Mouse (Mus musculus) heart, adult 9 months (tissue): ENCODE results near the gene Ppfibp1.

Source experiments
- DNase-seq, 2 experiments: peaks; one replicate each; pipeline ENCODE4 v3.0.0; 2022; ENCODE audit warnings: low spot score in 2 of 2

Gene Ppfibp1

DNA sequence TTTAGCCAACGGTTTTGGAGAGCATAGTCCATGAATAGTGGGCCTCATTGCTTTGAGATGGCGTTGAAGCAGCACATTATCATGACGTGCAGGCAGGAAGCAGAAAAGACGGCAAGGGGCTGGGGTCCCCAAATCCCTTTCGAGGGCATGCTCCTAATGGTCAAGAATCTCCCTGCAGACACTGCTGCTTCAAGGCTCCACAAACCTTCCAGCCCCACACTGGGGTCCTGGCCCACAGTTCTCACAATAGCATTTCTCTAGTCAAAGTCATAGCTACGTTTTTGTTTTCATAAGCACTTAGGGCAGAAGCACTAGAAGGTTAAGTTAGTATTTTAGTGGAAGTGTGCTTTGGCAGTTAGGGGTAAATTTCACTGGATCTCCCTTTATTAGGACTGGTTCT is 107.6 kb downstream of the Ppfibp1 start:
- DNase-seq, result no peak

DNA sequence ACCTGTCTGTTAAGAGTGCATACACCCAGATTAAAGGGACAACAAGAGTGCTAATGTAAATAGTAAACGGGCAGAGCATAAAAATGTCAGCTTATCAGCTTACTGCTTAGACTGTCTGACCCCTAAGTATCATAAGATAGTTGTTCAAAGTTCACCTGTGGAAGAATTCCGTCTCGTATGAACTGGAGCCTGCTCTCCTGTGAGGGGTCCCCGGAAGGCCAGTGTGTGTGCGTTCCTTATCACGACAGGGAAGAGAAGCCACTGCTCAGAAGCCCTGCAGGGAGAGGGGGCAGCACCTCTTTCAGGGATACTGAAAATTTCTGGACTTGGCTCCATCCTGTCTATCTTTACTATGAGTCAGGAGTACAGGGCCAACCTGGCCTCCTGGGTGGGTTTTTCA is 108.7 kb downstream of the Ppfibp1 start:
- no peak for DNase-seq

DNA sequence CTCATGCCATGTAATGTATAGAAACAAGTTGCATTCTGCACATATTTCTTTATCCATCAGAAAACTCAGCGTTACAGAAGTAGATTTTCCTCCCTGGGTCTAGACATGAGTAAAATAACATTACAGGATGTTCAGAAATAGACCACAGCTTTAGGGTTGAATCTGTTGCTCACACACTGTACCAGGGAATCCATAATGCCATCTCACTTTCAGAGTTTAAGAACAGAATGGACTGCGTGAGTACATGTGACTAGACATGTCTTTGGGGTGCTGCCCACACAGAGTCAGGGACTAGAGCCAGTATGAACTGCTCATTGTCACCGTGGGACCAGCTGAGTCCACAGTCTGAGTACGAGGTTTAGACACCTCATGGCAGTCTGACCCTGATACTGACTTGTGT is 110.4 kb downstream of the Ppfibp1 start:
- no peak for DNase-seq

DNA sequence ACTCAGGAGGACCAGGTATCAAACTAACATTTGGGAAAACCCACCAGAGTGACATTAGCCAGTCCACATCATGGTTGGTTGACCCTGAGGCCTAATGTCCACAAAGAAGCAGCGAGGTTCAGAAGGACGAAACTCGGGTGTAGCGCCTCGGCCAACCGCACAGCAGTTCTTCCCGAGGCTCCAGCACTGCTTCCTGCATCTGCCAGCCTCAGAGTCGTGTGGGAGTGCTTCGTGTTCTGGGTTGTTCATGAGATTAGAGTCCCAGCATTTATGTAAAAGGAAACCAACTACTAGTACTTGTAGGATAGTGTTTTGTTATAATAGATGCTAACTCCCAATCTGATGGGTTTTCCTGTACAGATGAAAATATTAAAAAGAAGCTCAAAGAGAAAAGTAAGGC is 111.0 kb downstream of the Ppfibp1 start:
- DNase-seq, result no peak

DNA sequence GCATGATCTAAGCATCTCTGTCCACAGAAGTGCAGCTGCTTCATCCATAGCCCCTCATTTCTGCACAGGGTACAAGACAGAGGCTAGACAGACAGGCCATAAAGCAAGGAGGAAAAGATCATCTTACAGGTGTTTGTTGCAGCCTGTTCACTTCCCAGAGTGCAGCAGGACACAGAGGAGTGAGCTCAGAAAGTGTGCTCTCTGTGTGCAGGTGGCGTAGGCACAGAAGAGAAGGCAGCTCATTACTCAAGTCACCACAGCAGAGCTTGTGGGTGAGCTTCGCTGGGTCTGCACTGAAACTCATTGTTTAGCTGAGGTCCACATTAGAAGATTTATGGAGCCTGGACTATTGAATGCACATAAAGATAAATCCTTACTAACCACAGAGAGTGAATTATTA is 111.5 kb downstream of the Ppfibp1 start:
- DNase-seq, result no peak

DNA sequence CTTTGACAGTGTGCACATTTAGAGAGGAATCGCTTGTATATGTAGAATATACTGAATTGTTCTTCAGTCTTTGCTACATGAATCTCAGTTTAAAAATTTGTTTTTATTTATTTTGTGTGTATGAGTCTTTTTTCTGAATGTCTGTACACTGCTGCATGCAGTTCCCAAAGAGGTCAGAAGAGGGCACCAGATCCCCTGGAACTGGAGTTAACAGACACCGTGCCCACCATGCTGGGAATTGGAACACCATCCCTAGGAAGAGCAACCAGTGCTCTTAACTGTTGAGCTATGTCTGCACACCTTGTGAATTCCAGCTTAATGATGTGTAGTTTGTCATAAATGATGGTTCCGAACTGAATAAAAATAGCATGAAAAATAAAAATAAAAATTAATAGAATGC is 119.9 kb downstream of the Ppfibp1 start:
- no peak for DNase-seq

DNA sequence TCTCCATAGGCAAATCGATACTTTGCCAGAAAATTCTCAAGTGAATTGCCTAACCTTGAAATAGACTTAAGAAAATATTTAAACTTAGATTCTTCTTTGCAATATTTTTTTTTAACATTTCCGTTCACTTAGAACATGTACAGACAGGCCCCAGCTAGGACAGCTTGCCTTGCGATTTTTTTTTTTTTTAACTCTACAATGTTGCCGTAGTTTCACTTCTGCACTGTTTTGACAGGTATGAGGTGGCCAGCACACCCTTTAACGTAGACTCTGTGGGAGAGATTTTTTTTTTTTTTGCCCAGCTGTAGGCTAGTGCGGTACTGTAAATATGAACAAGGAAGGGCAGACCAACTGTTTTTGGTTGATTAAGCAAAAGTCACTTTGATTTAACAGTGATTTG is 122.1 kb downstream of the Ppfibp1 start:
- no peak for DNase-seq

DNA sequence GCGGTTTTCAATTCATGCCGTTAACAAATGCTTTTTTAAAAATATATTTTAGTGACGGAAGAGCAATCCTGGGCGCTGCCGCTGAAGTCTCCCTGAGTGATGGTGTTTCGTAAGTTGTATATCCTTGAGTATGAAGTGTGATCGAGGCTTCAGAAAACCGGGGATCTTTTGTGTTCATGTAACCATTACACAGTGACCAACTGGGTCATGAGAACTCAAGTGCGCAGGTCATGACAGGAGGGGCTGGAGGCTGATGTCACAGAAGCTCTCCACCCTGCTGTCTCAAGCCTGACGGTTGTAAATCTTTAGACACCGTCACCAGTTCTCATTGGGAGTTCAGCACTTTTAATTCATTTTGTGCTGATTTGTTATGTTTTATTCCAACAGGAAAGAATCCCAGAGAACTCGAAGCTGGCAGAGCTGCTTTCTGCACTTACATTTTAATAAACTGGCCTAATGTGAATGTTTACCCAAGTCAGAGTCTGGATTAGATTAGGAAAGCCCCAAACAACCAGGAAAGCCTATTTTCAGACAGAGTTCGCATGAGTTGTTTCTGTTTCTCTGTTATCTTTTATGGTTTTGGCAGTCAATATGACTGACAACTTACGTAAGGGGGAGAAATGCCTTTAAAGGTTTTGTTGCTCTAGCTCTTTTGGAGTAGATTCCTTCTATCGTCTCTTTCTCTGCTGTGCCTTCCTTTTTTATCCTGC is 122.7 kb downstream of the Ppfibp1 start:
- peak in 1 of 2 experiments; percentile 19 for DNase-seq

DNA sequence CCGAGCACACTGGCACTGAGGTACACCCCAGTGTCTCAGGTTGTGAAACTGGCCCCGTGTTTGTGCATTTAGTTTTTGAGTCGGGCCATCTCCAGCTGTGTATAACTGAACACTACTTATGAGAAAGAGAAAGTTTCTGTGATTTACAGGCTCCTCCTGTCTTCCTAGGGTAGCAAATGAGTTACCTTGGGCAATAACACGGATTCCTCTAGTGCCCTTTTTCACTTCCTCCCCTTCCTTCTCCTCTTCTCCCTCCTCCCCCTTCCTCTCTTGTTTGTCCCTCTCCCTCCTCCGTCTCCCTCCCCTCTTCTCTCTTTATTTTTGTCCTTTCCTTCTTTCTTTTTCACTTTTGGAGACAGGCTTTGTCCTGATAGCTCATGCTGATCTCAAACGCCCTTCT is 123.3 kb downstream of the Ppfibp1 start:
- no peak for DNase-seq

DNA sequence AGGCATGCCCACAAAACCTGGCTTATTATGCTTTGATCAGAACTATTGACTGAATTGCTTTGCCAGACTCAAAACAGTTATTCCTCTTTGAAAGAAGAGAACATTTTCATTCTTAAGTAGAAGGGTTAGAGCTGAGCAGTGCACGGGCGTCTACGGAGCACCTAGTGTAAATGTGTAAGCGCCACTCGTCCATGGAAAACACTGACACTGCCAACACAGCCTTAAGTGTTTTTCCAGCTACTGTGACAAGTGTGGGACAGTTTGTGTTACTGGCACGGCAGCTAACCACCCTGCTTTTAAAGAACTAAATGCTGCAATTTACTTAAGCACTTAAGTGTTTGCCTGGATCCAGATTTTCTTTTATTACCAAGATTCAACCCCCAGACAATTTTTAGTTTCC is 123.7 kb downstream of the Ppfibp1 start:
- no peak for DNase-seq

DNA sequence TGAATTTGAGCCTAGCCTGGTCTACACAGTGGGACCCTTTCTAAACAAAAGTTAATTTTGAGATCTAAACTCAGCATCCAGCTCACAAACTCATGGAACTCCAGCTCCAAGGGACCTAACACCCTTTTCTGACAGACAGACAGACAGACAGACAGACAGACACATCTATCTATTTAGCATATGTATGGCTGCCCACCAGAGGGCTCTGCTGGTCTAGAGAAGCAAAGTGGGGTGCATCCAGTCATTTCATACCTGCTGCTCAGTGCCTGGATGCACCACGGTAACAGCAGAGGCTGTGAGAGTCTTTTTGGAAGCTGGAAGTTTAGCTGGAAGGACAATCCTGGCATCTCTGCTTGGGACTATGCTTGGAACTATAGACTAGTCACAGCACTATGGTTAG is 125.3 kb downstream of the Ppfibp1 start:
- no peak for DNase-seq

DNA sequence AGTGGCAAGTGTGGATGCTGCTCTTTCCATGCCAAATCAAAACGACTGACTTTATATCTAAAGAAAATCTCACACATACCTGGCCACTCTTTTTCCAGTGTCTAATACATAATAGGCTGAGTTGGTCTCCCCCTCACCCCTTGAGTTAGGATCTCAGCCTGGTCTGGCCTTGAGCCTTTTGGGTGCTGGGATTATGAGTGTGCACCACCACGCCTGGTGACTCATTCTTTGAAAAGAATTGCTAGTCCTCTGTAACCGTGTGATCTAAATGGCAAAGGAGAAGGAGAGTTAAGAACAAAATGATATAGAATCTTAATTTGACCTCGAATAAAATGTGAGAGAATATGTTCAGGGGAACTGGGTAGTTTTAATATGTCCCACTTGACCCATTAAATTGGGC is 129.6 kb downstream of the Ppfibp1 start:
- no peak for DNase-seq

DNA sequence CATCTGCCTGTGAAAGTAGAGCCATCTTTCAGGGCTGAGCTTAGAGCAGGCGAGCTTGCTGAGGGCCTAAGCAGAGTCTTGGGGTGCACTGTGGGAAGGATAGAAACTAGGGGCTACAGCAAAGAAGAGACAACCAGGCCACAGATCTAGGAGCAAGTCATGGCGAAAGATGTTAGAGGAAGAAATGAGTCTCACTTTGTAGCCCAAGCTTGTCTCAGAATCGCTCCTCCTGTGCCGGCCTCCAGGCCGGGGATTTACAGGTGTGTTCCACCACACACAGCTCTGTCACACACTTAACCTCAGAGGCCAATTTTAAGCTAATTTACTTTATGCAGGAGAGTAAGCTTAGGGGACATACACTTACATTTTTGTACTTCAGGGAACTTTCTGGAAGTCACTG is 130.1 kb downstream of the Ppfibp1 start:
- no peak for DNase-seq

DNA sequence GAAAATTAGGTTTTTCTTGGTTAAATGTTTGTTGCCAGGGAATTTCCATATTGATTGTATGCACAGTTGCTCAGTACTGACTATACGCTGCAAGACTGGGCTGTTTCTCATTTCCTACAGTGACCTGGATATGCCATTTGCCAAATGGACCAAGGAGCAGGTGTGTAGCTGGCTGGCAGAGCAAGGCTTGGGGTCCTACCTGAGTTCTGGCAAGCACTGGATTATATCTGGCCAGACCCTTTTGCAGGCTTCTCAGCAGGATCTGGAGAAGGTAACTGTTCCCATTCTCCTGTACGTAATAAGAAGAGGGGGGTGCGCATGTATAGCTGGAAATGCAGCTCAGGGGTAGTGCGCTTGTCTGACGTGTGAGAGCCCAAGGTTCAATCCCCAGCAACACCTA is 132.9 kb downstream of the Ppfibp1 start:
- no peak for DNase-seq

DNA sequence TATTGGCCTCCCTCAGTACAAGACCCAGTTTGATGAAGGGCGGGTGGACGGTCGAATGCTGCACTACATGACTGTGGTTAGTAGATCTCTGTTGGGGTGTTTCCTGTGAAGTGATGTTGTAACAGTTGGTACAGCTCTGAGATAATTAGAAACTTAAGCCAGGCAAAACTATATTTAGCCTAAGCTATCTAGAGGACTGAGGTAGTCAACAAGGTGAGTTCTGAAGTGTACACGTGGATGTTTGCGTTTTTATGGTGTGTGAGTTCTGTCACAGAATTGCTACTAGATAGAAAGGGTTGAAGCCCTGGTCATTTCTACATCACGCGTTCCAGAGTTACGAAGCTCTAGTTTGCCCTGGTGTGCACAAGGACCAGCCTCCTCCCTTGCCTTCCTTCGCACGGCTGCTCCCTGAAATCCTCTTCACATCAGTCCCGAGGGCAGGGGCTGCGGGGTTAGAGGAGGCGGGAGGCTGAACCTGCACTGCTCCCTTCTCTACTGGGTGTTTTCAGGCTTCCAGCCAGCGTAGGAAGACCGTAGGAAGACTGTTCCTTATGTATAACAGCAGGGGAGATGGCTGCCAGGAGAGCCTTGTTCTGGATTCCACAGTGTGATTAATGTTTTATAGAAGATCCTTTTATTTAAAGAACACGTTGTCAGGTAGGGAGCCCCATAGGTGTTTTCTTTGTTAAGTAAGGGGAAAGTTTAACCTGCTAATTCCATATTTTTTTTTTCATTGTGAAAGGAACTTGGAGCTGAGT is 134.3 kb downstream of the Ppfibp1 start:
- DNase-seq, result peak; percentile 30 to 35

DNA sequence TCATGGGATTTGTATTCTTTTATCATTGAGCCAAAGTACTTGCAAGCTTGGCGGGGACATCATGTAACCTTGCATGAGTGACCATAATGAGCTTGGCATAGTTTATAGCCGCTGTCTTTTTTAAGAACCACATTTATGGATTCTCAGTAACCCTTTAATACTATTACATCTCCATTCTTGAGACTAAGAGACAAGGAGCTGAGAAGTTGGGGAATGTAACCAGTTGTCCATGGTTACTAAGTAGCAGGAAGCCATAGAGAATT is 134.8 kb downstream of the Ppfibp1 start:
- peak; percentile 21 to 39 for DNase-seq

DNA sequence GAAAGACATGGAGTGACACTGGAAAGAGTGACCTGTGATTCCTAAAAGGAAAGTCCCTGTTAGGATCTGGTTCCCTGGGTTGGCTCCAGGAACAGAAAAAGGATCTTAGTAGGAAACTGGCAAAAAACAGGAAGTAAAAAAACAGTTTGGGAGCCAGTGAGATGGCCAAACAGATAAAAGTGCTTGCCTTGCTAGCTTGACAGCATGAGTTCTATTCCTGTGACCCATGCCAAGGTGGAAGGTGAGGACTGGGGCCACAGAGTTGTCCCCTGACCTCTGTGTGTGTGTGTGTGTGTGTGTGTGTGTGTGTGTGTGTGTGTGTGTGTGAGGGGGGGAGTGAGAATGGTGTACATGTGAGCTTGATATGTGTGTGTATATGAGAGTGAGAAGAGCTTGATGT is 135.3 kb downstream of the Ppfibp1 start:
- no peak for DNase-seq

DNA sequence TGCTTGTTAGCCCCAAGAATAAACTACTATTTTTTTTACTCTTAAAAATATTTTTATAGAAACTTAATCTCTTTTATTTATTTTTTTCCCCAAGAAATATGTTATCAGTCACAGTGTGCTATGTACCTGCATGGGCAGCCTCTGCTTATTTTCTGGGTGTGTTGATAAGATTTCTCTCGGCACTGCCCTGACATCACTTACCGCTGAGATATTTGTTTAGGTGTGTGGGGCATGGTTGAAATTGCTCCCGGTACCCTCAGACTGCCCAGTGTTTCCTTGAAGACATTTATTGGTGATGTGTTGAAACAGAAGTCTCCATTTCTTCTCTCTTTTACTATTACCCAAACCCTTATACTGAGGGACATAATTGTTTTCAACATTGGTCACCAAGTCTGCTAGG is 136.5 kb downstream of the Ppfibp1 start:
- no peak for DNase-seq

DNA sequence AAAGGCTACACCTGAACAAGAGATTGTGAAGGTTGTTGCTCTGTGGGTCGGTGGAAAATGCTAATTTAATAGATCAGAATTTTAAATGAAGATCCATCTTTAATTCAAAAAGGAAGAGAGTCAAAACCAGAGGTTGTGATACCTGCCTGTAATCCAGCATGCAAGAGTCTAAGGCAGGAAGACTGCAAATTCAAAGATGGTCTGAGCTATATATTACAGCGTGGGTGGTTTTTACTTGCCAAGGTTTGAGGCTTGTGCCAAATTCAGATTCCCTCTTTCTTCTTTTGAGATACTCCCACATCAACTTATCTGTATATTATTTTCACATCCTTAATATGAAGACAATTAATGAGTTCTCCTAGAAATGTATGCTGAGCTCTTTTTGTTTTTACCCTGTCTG is 140.1 kb downstream of the Ppfibp1 start:
- DNase-seq, result no peak

DNA sequence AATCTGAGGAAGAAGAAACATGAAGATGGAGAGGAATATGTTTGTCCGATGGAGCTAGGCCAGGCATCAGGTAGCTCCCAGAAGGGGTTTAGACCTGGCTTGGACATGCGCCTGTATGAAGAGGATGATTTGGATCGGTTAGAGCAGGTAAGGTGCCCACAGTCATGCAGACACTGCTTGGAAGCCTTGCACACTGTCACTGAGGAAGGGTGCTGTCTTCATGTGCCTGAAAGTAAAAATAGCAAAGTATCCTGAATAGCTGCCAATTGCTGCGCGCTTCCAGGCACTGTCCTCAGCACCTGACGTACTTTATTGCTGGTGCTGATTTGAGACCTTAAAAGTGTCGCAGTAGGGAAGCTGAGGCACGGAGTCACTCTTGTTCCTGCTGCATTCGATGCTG is 141.3 kb downstream of the Ppfibp1 start:
- peak; percentile 25 to 55 for DNase-seq

DNA sequence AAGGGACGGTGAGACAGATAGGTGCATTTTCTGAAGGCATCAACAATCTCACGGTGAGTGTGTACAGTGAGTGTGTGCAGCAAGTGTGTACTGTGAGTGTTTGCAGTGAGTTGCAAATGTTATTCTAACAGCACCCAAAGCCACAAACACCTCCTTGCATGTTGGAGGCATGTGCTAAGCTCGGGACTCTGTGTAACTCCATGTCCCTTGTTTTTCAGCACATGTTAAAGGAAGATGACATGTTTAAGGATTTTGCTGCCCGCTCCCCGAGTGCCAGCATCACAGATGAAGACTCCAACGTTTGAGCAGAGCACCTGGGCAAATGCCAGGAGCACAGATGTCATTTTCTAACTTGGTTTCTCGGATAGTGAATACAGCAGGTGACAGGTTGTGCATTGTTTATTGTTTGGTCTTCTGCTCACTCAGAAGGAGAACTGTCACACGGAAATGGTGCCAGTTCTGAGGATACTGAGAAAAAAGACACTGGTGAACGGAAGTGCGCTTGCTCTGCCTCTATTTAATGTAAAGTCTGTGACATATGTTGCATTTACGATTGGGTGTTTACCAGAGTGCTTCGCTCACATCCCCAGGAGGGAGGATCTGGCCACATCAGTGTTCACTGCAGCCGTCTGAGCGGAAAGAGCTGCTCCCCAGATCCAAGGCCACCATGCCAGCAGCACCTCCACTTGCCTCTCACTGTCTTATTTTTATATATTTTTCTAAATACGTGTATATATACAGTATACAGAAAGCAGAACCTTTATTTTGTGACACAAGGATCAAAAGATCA is 142.0 kb downstream of the Ppfibp1 start:
- no peak for DNase-seq

DNA sequence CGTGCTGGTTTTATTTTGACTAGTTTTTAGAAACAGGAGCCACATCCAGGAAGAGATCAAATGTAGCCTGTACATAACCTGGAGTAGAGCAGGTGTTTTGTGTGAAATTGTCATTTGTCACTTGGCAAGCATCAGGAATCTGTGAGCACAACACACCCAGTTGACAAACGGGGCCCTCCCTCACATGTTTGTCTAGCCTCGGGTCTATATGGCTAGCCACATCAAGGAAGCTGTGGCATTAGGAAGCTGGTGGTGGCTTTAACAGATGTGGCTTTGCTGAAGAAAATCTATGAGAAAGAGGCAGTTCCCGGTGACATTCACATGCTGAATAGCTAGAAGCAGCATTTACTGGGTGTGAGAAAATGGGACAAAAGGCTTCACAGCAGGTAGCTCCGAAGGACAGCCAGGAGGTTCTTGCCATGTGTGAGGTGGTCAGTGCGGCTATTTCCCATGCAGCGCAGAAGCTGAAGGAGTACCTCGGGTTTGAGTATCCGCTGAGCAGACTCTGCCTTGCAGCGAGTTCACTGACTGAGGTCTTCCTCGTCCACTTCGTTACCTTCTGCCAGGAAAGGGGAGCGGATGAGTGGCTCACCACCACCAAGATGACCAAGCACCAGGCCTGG is 144.1 kb downstream of the Ppfibp1 start, which contains the start of gene Rep15:
Gene Rep15 (plus strand): TSS at position 282 of the 623 bp plus-strand sequence.
- no peak for DNase-seq
